Mouse (Mus musculus): ENCODE data around the gene Kalrn.

DNA sequence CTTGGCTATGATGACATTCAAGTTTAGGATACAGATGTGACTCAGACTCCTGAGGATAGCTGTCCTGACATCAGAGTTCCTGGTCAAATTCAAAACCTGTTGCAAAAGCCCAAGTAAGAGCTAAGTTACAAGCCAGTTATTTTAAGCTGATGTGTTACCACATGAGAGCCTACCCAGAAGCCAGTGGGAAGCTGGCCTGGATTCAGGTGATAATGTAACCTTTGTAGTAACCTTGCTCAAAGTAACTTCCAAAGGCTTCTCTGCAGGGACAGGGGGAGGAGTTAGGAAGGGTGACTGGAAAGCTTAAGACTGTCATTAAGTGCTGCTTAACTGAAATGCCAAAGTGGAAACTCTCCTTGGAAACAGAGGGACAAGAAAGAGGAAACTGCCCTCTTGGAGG is 506.4 kb downstream of the Kalrn start:
- no peak for TF ChIP-seq POLR2A (IDR thresholded peaks at IDR 0.05; ENCODE audit: low read depth, low read length)
- TF ChIP-seq CTCF (IDR thresholded peaks at IDR 0.05; ENCODE audit: extremely low read depth, insufficient read length, insufficient replicate concordance, low read depth, low read length): no peak
